Mouse (Mus musculus): ENCODE results near the gene Hsf3. TPM values are rescaled to one million over a fixed set of nuclear protein-coding genes. Genes with fewer than 3 reads are reported as not detected.
"Not testable (repeated sequence)": the region's sequence is repeated elsewhere in the genome, so short reads cannot be mapped to it uniquely, and the experiment has no call there.

Gene Hsf3
- 0.08 and 0.23 TPM in 2 replicates for polyA plus RNA-seq (2016; fragmentation: Nextera tagmentation; extraction: Ambion mirVana)

DNA sequence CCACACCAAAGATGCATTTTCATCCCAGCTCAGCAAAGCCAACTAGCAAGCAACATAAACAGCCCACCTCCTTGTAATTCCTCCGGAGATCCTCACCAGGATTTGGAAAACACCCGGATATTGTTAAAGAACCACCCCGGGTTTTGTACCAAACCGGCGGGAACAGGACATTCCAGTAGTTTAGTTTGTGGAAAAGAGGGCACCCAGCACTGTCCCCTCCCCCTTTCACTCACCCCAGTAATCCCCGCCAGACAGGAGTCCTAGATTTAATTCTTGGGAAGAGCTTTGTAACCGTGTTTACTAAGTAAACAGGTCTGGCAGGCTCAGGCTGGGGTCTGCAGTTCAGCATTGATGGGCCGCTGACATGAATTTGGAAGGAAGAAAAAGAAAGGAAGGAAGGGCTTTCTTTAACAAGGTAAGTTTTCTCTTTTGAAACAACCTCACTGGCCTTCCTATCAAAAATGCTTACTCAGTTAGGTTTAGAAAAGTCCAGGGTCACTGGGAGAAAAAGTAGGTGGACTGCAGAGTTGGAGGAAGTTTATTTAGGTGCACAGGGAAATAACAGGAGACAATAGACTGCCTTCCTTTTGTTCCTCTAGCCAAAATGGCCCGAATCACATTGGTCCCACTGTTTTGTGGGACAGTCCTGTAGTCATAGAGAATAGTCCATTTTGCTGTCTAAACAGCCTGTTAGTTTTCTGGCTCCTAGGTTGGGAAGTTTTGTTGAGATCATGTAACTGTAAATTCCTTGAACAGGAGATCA lies at the start of gene Hsf3:
TSS of gene Hsf3 (minus strand) at position 94 of the 763 bp plus-strand sequence.
- Histone ChIP-seq H3K36me3 (no peaks in the 10 kb centered on the region), H3K4me1 (no peaks in the 10 kb centered on the region), H3K4me3 (peak within 1 kb of the TSS; percentile 50), H3K27ac (peak within 1 kb of the TSS; percentile 73), H3K27me3 (ENCODE audit: insufficient read depth, poor library complexity, severe bottlenecking) (no peaks in the 10 kb centered on the region), H3K9me3 (no peaks in the 10 kb centered on the region)
- peak; percentile 74 for DNase-seq (ENCODE audit: low spot score)
- 19% methylated on average over 9 of the region's 9 CpGs for WGBS

- Histone ChIP-seq H3K27ac (no peak overlapping the region), H3K4me1 (no peaks in the 10 kb centered on the region), H3K36me3 (no peaks in the 10 kb centered on the region), H3K9me3 (no peaks in the 10 kb centered on the region), H3K27me3 (ENCODE audit: insufficient read depth, poor library complexity, severe bottlenecking) (no peaks in the 10 kb centered on the region), H3K4me3 (no peak overlapping the region)
- WGBS, result 54% methylated on average over 1 of the region's 1 CpGs
- no peak for DNase-seq (ENCODE audit: low spot score)
Measured at GRCm38 (mm10) chrX:96501580-96501979, 45.5 kb upstream of the Hsf3 start.

GRCm38 (mm10) chrX:96455149-96455548 lies 945 bp downstream of the Hsf3 start, which contains the start of gene Heph:
Gene Heph, plus strand, starts transcription at chrX:96455359.
- H3K4me3 ChIP-seq, result peak within 1 kb of the TSS; percentile 50
- H3K27ac ChIP-seq, result peak within 1 kb of the TSS; percentile 73
- H3K36me3 ChIP-seq, result no peaks in the 10 kb centered on the region
- H3K9me3 ChIP-seq, result no peaks in the 10 kb centered on the region
- H3K27me3 ChIP-seq (ENCODE audit: insufficient read depth, poor library complexity, severe bottlenecking), result no peaks in the 10 kb centered on the region
- DNase-seq (ENCODE audit: low spot score), result no peak
- no peaks in the 10 kb centered on the region for H3K4me1 ChIP-seq
- WGBS, result 68% methylated on average over 2 of the region's 2 CpGs

GRCm38 (mm10) chrX:96419383-96419782 lies 36.7 kb downstream of the Hsf3 start:
- Histone ChIP-seq H3K9me3 (no peaks in the 10 kb centered on the region), H3K4me3 (no peak overlapping the region), H3K36me3 (no peaks in the 10 kb centered on the region), H3K4me1 (no peaks in the 10 kb centered on the region), H3K27me3 (ENCODE audit: insufficient read depth, poor library complexity, severe bottlenecking) (no peaks in the 10 kb centered on the region), H3K27ac (no peak overlapping the region)
- no peak for DNase-seq (ENCODE audit: low spot score)

DNA sequence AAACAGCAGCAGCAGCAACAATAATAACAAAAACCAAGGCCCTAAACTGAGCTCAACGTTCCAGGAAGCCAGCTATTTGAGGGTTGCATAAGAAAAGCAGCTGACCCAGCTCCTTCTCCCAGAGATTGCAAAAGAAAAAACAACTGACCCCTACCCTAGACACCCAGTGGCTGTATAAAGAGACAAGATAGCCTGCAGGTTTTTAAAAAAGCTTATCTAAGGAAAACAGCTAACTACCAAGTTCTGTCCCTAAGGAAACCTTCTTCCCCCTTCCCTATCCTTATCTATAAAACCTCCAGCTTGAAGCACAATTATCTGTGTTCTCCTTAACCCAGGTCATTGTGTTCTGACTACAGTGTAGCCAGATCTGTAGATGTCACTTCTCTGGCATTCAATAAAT lies 38.4 kb downstream of the Hsf3 start:
- Histone ChIP-seq H3K4me3 (no peak overlapping the region), H3K9me3 (no peaks in the 10 kb centered on the region), H3K36me3 (no peaks in the 10 kb centered on the region), H3K27ac (no peak overlapping the region), H3K27me3 (ENCODE audit: insufficient read depth, poor library complexity, severe bottlenecking) (no peaks in the 10 kb centered on the region), H3K4me1 (no peaks in the 10 kb centered on the region)
- no peak for DNase-seq (ENCODE audit: low spot score)
- 38% methylated on average over 1 of the region's 1 CpGs for WGBS

GRCm38 (mm10) chrX:96416970-96417369 lies 39.1 kb downstream of the Hsf3 start:
- Histone ChIP-seq H3K27me3 (ENCODE audit: insufficient read depth, poor library complexity, severe bottlenecking) (no peaks in the 10 kb centered on the region), H3K4me1 (no peaks in the 10 kb centered on the region), H3K36me3 (no peaks in the 10 kb centered on the region), H3K27ac (no peak overlapping the region), H3K4me3 (no peak overlapping the region), H3K9me3 (no peaks in the 10 kb centered on the region)
- WGBS, result 65% methylated on average over 1 of the region's 1 CpGs
- no peak for DNase-seq (ENCODE audit: low spot score)

DNA sequence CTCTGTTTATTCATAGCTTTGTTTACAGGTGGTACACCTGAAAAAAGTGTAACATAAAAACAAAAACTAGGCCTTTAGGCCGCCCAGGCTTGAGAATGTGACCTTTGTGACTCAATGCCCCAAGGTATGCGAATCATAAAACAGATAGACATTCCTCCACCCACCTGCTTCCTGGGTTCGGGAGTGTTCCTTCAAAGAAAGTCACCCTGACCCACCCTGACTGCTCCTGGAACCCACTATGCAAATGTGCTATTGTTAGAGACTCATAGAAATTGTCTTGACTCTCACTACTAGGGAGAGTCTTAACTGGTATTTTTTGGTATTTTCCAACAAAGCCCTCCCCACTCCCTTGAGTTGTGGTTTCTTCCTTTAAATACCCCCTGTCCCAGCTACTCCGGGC lies 40.7 kb downstream of the Hsf3 start:
- not testable (repeated sequence) for H3K36me3 ChIP-seq; H3K27me3 ChIP-seq (ENCODE audit: insufficient read depth, poor library complexity, severe bottlenecking); H3K27ac ChIP-seq; H3K4me3 ChIP-seq; H3K9me3 ChIP-seq; DNase-seq (ENCODE audit: low spot score); H3K4me1 ChIP-seq
- 65% methylated on average over 4 of the region's 4 CpGs for WGBS

DNA sequence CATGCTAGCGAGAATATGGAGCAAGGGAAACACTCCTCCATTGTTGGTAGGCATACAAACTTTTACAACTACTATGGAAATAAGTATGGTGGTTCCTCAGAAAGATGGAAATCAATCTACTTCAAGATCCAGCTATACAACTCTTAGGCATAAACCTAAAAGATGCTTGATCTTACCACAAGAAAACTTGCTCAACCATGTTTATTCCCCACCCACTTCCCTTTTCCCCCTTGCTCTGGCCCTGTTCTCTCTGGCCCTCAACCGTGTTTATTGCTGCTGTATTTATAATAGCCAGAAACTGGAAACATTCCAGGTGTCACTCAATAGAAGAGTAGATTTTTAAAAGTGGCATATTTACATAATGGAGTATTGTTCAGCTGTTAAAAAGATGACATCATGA lies 117.0 kb downstream of the Hsf3 start:
- Histone ChIP-seq H3K36me3 (no peaks in the 10 kb centered on the region), H3K27ac (no peak overlapping the region), H3K9me3 (no peaks in the 10 kb centered on the region), H3K4me1 (no peaks in the 10 kb centered on the region), H3K27me3 (ENCODE audit: insufficient read depth, poor library complexity, severe bottlenecking) (no peaks in the 10 kb centered on the region), H3K4me3 (no peak overlapping the region)
- WGBS, result 76% methylated on average over 2 of the region's 2 CpGs
- no peak for DNase-seq (ENCODE audit: low spot score)

- no peaks in the 10 kb centered on the region for H3K36me3 ChIP-seq
- 37% methylated on average over 4 of the region's 4 CpGs for WGBS
Measured at GRCm38 (mm10) chrX:96329764-96330163, 126.3 kb downstream of the Hsf3 start.

GRCm38 (mm10) chrX:96293338-96293737 lies 162.8 kb downstream of the Hsf3 start, which contains the start of gene Vsig4:
Gene Vsig4, minus strand, starts transcription at chrX:96293438.
- Histone ChIP-seq H3K4me3 (no peak within 1 kb of the TSS), H3K36me3 (no peaks in the 10 kb centered on the region), H3K4me1 (no peaks in the 10 kb centered on the region), H3K27me3 (ENCODE audit: insufficient read depth, poor library complexity, severe bottlenecking) (no peaks in the 10 kb centered on the region), H3K27ac (no peak within 1 kb of the TSS), H3K9me3 (no peaks in the 10 kb centered on the region)
- WGBS, result 84% methylated on average over 3 of the region's 3 CpGs
- DNase-seq (ENCODE audit: low spot score), result no peak

More at GRCm38 (mm10) chrX:96329764-96330163, 126.3 kb downstream of the Hsf3 start:
- H3K4me3 ChIP-seq, result no peak overlapping the region
- DNase-seq (ENCODE audit: low spot score), result no peak
- no peak overlapping the region for H3K27ac ChIP-seq
- H3K27me3 ChIP-seq (ENCODE audit: insufficient read depth, poor library complexity, severe bottlenecking), result no peaks in the 10 kb centered on the region
- H3K9me3 ChIP-seq, result no peaks in the 10 kb centered on the region
- no peaks in the 10 kb centered on the region for H3K4me1 ChIP-seq

- no peaks in the 10 kb centered on the region for H3K27me3 ChIP-seq (ENCODE audit: insufficient read depth, poor library complexity, severe bottlenecking)
- no peaks in the 10 kb centered on the region for H3K9me3 ChIP-seq
- no peaks in the 10 kb centered on the region for H3K4me1 ChIP-seq
- H3K4me3 ChIP-seq, result no peak overlapping the region
- H3K36me3 ChIP-seq, result no peaks in the 10 kb centered on the region
- no peak for DNase-seq (ENCODE audit: low spot score)
- H3K27ac ChIP-seq, result no peak overlapping the region
Measured at GRCm38 (mm10) chrX:96256509-96256908, 199.6 kb downstream of the Hsf3 start.

Measured in heart, embryonic 10.5 days (tissue).